Mouse (Mus musculus) limb, embryonic 12.5 days (tissue): ENCODE measurements around the gene Mrps7. TPM values are rescaled to one million over a fixed set of nuclear protein-coding genes. Genes with fewer than 3 reads are reported as not detected.

Experiments
- ATAC-seq: fragments of 200-750 bp; cut with Nextera tagmentation; 2 replicates; pipeline ENCODE4 v1.8.0; 2017; ENCODE audit warnings: low read depth, moderate TSS enrichment; ENCODE audit not compliant: insufficient number of reproducible peaks, insufficient read depth, low FRiP score, low TSS enrichment
- H3K27ac ChIP-seq: fragments of 300-500 bp; sonication (generic); 2 replicates; pipeline ENCODE4 v1.5.1; 2016; ENCODE audit warnings: mild to moderate bottlenecking, moderate library complexity
- H3K27me3 ChIP-seq: fragments of 300-500 bp; sonication (generic); 2 replicates; pipeline ENCODE4 v1.6.1; 2016; ENCODE audit warnings: mild to moderate bottlenecking, moderate library complexity
- H3K36me3 ChIP-seq: fragments of 300-500 bp; sonication (generic); 2 replicates; pipeline ENCODE4 v1.6.1; 2016; ENCODE audit warnings: mild to moderate bottlenecking, moderate library complexity
- H3K4me1 ChIP-seq: fragments of 300-500 bp; sonication (generic); replicated peaks from 2 replicates; pipeline ENCODE4 v1.6.1; 2016
- H3K4me2 ChIP-seq: fragments of 300-500 bp; sonication (generic); 2 replicates; pipeline ENCODE4 v1.6.1; 2016; ENCODE audit warnings: mild to moderate bottlenecking, moderate library complexity
- H3K4me3 ChIP-seq: fragments of 300-500 bp; sonication (generic); replicated peaks from 2 replicates; pipeline ENCODE4 v1.5.1; 2016; ENCODE audit warnings: mild to moderate bottlenecking
- H3K9ac ChIP-seq: fragments of 300-500 bp; sonication (generic); replicated peaks from 2 replicates; pipeline ENCODE4 v1.6.1; 2016; ENCODE audit warnings: mild to moderate bottlenecking, moderate library complexity
- H3K9me3 ChIP-seq: fragments of 300-500 bp; sonication (generic); 2 replicates; pipeline ENCODE4 v1.6.1; 2016; ENCODE audit warnings: mild to moderate bottlenecking, moderate library complexity
- WGBS: fragments of 180-500 bp; shearing (Covaris S2); methylation state at CpG from one replicate; pipeline ENCODE4 v1.1.7; 2016; 5-methylcytosine and 5-hydroxymethylcytosine counted together
- polyA plus RNA-seq: library from polyadenylated mRNA; unstranded; fragments of >200 nt; fragmentation: Nextera tagmentation; extraction: Ambion mirVana; gene quantifications from 2 replicates; pipeline ENCODE4 v1.2.1, GENCODE M21; 2016

The Mrps7 gene
- polyA plus RNA-seq, 1 experiment from 2014 or later, result 106 TPM

- no peak for ATAC-seq
- H3K4me1 ChIP-seq, result peaks cover 7% of the 10 kb centered on the region; the same call in 1 of the 2 replicates
- H3K4me2 ChIP-seq, result no peak overlapping the region
- no peak overlapping the region for H3K9ac ChIP-seq
- no peaks in the 10 kb centered on the region for H3K9me3 ChIP-seq
- H3K36me3 ChIP-seq, result peaks cover 62% of the 10 kb centered on the region
- H3K4me3 ChIP-seq, result no peak overlapping the region
- 78% methylated on average over 2 of the region's 2 CpGs for WGBS
- H3K27me3 ChIP-seq, result no peaks in the 10 kb centered on the region
- H3K27ac ChIP-seq, result no peak overlapping the region
Measured at GRCm38 (mm10) chr11:115618001-115618400, 14.3 kb downstream of the Mrps7 start.

DNA sequence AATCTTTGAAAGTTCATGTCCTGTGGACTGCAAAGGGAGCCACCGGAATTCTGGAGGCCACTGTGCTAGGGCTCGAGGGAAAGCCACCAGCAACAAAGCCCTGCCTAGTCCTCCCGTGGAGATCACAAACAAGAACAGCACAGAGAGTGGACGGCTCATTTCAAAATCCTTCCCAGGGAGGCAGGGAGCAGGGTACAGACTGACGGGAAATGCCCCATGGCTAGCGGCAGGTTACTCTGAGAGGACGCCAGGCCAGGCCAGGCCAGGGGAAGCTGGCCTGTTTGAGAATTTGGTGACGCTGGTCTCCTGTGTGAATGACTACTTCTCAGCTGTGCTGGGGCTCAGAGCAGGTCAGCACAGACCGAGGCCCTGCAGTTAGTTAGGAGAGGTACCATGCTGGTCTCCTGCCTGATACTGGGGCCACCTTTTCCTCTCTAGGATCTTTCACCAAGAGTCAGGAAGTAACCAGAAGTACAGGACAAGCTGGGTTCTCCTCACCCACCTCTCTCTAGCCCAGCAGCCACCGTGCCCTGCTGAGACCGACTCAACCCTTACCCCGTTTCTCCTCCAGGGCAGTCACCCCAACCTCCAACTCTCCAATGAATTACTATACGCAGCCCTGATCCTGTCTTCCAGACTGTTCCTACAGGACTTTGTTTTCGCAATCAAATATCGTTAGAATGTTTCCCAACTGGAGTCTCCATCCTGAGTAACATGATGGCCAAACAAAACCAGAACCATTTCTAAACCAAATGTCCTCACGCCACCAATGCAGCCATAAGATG lies 15.2 kb downstream of the Mrps7 start:
- Histone ChIP-seq H3K9ac (no peak overlapping the region), H3K36me3 (peaks cover 70% of the 10 kb centered on the region), H3K4me1 (no peaks in the 10 kb centered on the region), H3K4me2 (no peak overlapping the region), H3K9me3 (no peaks in the 10 kb centered on the region), H3K27ac (no peak overlapping the region), H3K27me3 (no peaks in the 10 kb centered on the region), H3K4me3 (no peak overlapping the region)
- 91% methylated on average over 16 of the region's 16 CpGs for WGBS
- no peak for ATAC-seq

- no peaks in the 10 kb centered on the region for H3K9me3 ChIP-seq
- H3K4me1 ChIP-seq, result no peaks in the 10 kb centered on the region
- peaks cover 62% of the 10 kb centered on the region for H3K36me3 ChIP-seq
- H3K27me3 ChIP-seq, result no peaks in the 10 kb centered on the region
- H3K27ac ChIP-seq, result no peak overlapping the region
- no peak overlapping the region for H3K4me3 ChIP-seq
- WGBS, result 92% methylated on average over 7 of the region's 7 CpGs
- H3K4me2 ChIP-seq, result no peak overlapping the region
- no peak for ATAC-seq
- H3K9ac ChIP-seq, result no peak overlapping the region
Measured at GRCm38 (mm10) chr11:115619949-115620348, 16.2 kb downstream of the Mrps7 start.

DNA sequence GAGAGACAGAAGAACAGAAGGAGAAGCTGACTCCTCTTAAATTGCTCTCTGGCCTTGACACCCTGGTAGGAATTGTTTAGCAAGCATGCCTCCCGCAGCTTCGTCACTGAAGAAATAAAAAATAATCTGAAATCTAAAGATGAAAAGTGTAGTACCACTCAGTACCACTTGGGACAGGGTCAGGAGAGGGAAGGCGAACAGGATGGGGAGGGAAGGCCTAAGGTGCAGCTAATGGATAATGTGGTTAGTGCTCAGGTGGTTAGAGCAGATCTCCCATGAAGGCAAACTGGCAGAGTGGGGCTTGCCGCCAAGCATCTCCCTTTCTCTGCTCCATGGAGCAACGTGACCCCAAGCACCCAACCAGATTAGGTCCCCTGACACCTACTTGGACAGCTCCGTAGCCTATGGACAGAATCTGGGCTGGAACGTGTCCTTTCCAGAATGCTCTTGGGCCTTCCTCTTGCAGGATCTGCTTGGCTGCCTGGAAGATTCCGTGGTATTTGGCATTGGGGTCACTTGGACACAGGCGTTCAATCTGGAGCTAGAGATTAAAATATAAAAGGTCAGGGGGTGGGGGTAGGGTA lies 19.9 kb downstream of the Mrps7 start:
- no peaks in the 10 kb centered on the region for H3K27me3 ChIP-seq
- H3K4me3 ChIP-seq, result no peak overlapping the region
- peaks cover 8% of the 10 kb centered on the region; the same call in 1 of the 2 replicates for H3K4me1 ChIP-seq
- ATAC-seq, result no peak
- no peak overlapping the region for H3K27ac ChIP-seq
- no peak overlapping the region for H3K4me2 ChIP-seq
- no peaks in the 10 kb centered on the region for H3K9me3 ChIP-seq
- 73% methylated on average over 9 of the region's 9 CpGs for WGBS
- peaks cover 50% of the 10 kb centered on the region for H3K36me3 ChIP-seq
- no peak overlapping the region for H3K9ac ChIP-seq

DNA sequence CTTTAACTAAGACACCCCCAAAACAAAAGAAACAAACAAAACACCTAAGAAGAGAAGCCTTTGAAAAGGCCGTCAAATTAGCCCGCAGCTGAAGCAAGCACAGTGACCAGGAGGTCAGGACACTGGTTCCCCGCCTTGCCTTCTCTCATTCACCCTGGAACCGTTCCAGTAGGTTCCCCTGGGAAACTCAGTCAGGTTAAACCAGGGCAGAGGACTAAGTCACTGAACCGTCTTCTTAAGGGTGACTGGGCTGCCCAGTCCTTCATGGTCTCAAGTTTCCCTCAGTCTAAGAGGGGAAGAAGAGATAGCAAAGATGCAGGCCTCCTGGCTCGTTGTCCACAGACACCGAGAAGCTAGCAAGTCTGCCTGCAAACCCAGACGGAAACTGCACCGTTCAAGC lies 22.2 kb downstream of the Mrps7 start:
- no peaks in the 10 kb centered on the region for H3K9me3 ChIP-seq
- WGBS, result 84% methylated on average over 9 of the region's 9 CpGs
- peaks cover 8% of the 10 kb centered on the region; the same call in 1 of the 2 replicates for H3K4me1 ChIP-seq
- no peak overlapping the region for H3K9ac ChIP-seq
- H3K4me2 ChIP-seq, result no peak overlapping the region
- H3K27ac ChIP-seq, result no peak overlapping the region
- H3K4me3 ChIP-seq, result no peak overlapping the region
- H3K36me3 ChIP-seq, result peaks cover 34% of the 10 kb centered on the region
- no peaks in the 10 kb centered on the region for H3K27me3 ChIP-seq
- ATAC-seq, result no peak

GRCm38 (mm10) chr11:115626824-115627616 lies 23.3 kb downstream of the Mrps7 start:
- peak overlapping the region; percentile 69 for H3K4me3 ChIP-seq
- H3K27me3 ChIP-seq, result no peaks in the 10 kb centered on the region
- no peaks in the 10 kb centered on the region for H3K9me3 ChIP-seq
- H3K36me3 ChIP-seq, result peaks cover 22% of the 10 kb centered on the region
- no peak overlapping the region for H3K27ac ChIP-seq
- peak overlapping the region; percentile 73 for H3K9ac ChIP-seq
- ATAC-seq, result no peak
- 50% methylated on average over 11 of the region's 11 CpGs for WGBS
- peak overlapping the region; percentile 95 for H3K4me2 ChIP-seq
- peaks cover 8% of the 10 kb centered on the region; the same call in 1 of the 2 replicates for H3K4me1 ChIP-seq

GRCm38 (mm10) chr11:115627705-115628464 lies 24.2 kb downstream of the Mrps7 start, which contains the start of gene Slc25a19:
TSS of gene Slc25a19 (minus strand) at chr11:115628295.
- H3K27me3 ChIP-seq, result no peaks in the 10 kb centered on the region

DNA sequence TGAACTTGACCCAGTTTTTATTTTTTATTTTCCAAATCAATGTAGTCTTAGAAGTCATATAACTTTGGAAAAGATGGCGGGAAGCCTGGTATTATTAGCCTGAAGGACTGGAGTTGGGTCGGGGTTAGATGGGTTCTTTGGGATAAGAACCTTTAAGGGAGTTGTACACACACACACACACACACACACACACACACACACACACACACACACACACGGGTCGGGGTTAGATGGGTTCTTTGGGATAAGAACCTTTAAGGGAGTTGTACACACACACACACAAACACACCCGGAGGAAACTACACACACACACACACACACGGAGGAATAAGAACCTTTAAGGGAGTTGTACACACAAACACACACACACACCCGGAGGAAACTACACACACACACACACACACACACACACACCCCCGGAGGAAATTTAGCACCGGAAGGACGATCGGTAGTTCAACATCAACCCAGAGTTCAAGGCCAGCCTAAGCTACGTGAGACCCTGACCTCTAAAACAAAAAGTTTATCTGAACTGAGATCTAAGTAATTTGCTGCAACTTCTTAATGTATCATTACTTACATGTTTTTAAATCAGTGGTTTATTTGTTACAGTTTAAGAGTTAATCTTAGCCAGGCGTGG lies 24.9 kb downstream of the Mrps7 start:
- H3K4me1 ChIP-seq, result peaks cover 8% of the 10 kb centered on the region; the same call in 1 of the 2 replicates
- no peaks in the 10 kb centered on the region for H3K9me3 ChIP-seq
- H3K36me3 ChIP-seq, result peaks cover 7% of the 10 kb centered on the region; the same call in 1 of the 2 replicates
- no peaks in the 10 kb centered on the region for H3K27me3 ChIP-seq
- H3K9ac ChIP-seq, result peak overlapping the region; percentile 48
- ATAC-seq, result no peak
- 57% methylated on average over 13 of the region's 13 CpGs for WGBS
- H3K4me2 ChIP-seq, result peak overlapping the region; percentile 95
- H3K27ac ChIP-seq, result 0 out of 2 replicates have a peak overlapping the region, but pooled peaks have one; percentile 23
- peak overlapping the region; percentile 69 for H3K4me3 ChIP-seq

More at GRCm38 (mm10) chr11:115627705-115628464, 24.2 kb downstream of the Mrps7 start, which contains the start of gene Slc25a19:
- Histone ChIP-seq H3K27ac (0 out of 2 replicates have a peak within 1 kb of the TSS, but pooled peaks have one; percentile 23), H3K9ac (peak within 1 kb of the TSS; percentile 73), H3K36me3 (peaks cover 14% of the 10 kb centered on the region), H3K9me3 (no peaks in the 10 kb centered on the region), H3K4me3 (peak within 1 kb of the TSS; percentile 69), H3K4me1 (peaks cover 8% of the 10 kb centered on the region; the same call in 1 of the 2 replicates), H3K4me2 (peak within 1 kb of the TSS; percentile 95)
- WGBS, result under 1% methylated on average over 47 of the region's 47 CpGs
- ATAC-seq, result peak; percentile 99

DNA sequence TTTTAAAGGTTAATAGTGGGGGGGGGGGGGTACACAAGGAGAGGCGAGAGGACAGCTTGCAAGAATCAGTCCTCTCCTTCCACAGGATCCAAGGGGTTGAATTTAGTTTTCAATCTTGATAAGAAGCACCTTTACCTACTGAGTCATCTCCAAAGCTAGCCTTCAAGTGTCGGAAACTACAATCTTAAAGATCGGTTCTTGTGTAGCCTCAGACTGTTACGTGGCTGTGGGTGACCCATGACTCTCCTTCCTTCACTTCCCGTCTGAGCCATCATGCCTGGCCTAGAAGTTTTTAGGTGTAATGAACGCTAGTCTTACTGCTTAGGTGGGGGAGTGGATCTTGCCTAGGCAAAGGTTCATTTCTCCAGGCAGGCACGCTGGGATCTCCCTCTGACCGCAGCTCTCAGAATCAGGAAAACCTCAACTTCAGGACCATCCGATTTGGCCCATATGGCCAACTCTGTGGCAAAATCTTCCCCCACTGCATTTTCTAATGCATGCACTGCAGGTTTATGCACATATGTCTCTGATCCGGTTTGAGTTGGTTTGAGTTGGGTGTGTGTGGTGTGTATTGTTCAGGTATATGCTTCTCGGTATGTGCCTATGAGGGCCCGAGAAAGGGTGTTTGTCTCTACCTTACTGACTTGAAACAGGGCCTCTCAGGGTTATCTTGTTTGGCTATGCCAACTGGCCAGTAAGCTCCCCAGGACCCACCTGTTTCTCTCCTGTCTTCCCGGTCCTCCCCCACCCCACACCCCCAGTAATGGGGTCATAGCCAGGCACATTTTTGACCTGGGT lies 26.2 kb downstream of the Mrps7 start:
- WGBS, result 88% methylated on average over 13 of the region's 13 CpGs
- Histone ChIP-seq H3K4me1 (peaks cover 8% of the 10 kb centered on the region; the same call in 1 of the 2 replicates), H3K27me3 (no peaks in the 10 kb centered on the region), H3K4me3 (no peak overlapping the region), H3K4me2 (no peak overlapping the region), H3K9ac (no peak overlapping the region), H3K36me3 (0 out of 2 replicates have a peak, but pooled peaks cover 4% of the 10 kb centered on the region), H3K9me3 (no peaks in the 10 kb centered on the region), H3K27ac (no peak overlapping the region)
- ATAC-seq, result no peak
